Mouse (Mus musculus): ENCODE data around the gene Slc39a7.

The Slc39a7 gene

DNA sequence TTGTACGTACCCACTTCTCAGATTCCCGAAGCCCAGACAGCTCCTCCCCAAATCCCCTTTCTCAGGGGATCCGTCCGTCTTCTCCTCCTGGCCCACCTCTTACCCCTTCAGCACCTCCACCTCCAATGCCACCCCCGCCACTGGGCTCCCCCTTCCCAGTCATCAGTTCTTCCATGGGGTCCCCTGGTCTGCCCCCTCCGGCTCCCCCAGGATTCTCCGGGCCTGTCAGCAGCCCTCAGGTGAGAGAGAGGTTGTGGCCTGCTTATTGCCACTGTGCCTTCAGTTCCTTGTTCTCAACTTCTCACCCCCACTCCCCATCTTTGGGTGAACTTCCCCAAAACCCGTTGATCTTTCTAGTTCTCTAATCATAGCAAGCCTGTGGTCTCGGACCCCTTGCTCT lies 1.3 kb upstream of the Slc39a7 start:
- in situ Hi-C loops (cut with MboI, MseI): loop anchor here (10.0 kb wide), 1 partner anchor 572 kb away; the partner anchor contains the start of genes Agpat1 and Rnf5

GRCm38 (mm10) chr17:34032174-34032632 lies 721 bp upstream of the Slc39a7 start:
- in situ Hi-C loops (cut with MboI, MseI): loop anchor here (10.0 kb wide), 1 partner anchor 573 kb away; the partner anchor contains the start of genes Agpat1 and Rnf5

GRCm38 (mm10) chr17:34030861-34031326 lies 588 bp downstream of the Slc39a7 start:
- in situ Hi-C loops (cut with MboI, MseI): loop anchor here (10.0 kb wide), 1 partner anchor 574 kb away; the partner anchor contains the start of genes Agpat1 and Rnf5

- in situ Hi-C loops (cut with MboI, MseI): loop anchor here (10.0 kb wide), 1 partner anchor 575 kb away; the partner anchor contains the start of genes Agpat1 and Rnf5
These were observed 1.4 kb downstream of the Slc39a7 start for GRCm38 (mm10) chr17:34029890-34030595.

GRCm38 (mm10) chr17:34029150-34029889 lies 2.2 kb downstream of the Slc39a7 start:
- in situ Hi-C loops (cut with MboI, MseI): no loop called here

DNA sequence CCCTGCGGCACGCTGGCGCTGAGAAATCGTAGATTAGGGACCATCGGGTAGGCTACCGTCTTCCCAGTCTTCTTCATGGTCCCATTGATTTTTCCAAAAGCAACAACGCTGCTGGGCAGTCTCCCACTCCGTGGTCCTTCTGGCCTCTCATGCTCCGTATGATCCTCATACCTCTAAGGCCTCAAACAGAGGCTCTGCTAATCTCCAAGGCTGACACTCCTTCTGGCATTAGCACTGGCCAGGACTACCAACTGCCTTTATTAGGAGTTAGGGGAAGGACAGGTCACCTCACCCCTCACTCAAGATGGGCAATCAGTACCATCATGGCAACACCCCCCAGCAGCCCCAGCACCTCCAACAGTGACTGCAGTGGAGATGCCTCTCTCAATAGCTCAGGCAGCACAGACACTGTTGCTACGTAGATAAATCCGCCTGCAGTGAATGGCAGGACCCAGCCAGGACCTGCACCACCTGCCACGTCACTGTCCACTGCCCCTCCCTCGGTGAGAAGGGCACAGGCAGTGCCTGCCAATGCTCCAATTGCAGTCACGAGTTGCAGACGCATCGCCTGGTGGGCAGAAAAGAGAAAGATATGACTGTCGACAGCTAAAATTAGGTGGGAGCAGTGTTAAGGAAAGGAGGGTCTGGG lies 2.9 kb downstream of the Slc39a7 start:
- in situ Hi-C loops (cut with MboI, MseI): no loop called here

DNA sequence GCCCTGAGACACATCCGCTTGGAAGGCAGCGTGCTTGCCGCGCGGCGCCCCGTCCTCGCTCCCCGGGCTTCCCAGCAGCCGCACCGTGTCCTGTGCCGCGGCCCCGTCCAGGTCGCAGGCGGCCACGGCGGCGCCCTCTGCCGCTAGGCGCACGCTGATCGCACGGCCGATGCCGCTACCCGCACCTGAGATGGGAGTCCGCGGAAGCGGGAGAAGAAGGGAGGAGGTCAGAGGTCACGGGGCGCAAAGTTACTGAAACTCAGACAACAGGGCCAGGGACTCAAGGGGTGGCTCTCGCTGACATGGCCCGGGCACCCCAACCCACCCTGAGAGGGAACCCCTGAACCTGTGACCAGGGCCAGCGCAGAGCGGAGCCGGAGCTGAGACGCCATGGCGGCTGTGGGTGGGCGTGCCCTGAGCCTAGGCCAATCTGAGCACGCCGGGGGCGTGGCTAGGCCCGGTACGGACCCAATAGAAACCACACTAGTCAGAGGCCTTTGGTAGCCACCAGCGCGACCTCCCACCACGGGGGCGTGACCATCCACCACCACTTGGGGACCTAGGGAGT lies 3.7 kb downstream of the Slc39a7 start, which contains the start of gene H2-Ke6:
Gene H2-Ke6, minus strand, starts transcription at position 405 of the 568 bp plus-strand sequence.
- in situ Hi-C loops (cut with MboI, MseI): no loop called here

- in situ Hi-C loops (cut with MboI, MseI): no loop called here
These were observed 4.4 kb downstream of the Slc39a7 start for GRCm38 (mm10) chr17:34026917-34027655.

GRCm38 (mm10) chr17:34026221-34026620 lies 5.3 kb downstream of the Slc39a7 start:
- in situ Hi-C loops (cut with MboI, MseI): no loop called here

GRCm38 (mm10) chr17:34025756-34026151 lies 5.7 kb downstream of the Slc39a7 start:
- in situ Hi-C loops (cut with MboI, MseI): no loop called here

- in situ Hi-C loops (cut with MboI, MseI): no loop called here
These were observed 6.4 kb downstream of the Slc39a7 start for GRCm38 (mm10) chr17:34024861-34025755.

- in situ Hi-C loops (cut with MboI, MseI): no loop called here
These were observed 7.1 kb downstream of the Slc39a7 start, which contains the start of gene Ring1 for GRCm38 (mm10) chr17:34024317-34024821. Ring1 (minus strand) TSS chr17:34024680.

- in situ Hi-C loops (cut with MboI, MseI): no loop called here
These were observed 7.8 kb downstream of the Slc39a7 start for GRCm38 (mm10) chr17:34023678-34024077.

- in situ Hi-C loops (cut with MboI, MseI): no loop called here
These were observed 8.5 kb downstream of the Slc39a7 start for GRCm38 (mm10) chr17:34022987-34023386.

DNA sequence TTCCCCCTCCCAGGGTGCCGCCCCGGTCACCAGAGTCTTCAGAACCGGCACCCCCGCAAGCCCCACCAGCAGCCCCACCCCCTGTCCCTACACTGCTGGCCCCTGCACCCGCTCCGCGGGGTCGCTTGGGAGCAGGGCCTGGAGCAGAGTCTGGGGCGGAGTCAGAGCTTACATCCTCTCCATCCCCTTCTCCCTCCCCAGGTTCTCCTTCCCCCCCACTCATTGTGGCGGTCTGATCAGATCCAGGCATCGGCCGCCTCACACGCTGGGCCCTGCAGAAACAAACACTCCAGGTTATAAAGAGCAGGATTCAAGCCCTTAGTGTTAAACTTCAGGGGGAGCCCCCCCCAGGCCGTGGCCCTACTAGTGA lies 9.1 kb downstream of the Slc39a7 start:
- in situ Hi-C loops (cut with MboI, MseI): no loop called here

DNA sequence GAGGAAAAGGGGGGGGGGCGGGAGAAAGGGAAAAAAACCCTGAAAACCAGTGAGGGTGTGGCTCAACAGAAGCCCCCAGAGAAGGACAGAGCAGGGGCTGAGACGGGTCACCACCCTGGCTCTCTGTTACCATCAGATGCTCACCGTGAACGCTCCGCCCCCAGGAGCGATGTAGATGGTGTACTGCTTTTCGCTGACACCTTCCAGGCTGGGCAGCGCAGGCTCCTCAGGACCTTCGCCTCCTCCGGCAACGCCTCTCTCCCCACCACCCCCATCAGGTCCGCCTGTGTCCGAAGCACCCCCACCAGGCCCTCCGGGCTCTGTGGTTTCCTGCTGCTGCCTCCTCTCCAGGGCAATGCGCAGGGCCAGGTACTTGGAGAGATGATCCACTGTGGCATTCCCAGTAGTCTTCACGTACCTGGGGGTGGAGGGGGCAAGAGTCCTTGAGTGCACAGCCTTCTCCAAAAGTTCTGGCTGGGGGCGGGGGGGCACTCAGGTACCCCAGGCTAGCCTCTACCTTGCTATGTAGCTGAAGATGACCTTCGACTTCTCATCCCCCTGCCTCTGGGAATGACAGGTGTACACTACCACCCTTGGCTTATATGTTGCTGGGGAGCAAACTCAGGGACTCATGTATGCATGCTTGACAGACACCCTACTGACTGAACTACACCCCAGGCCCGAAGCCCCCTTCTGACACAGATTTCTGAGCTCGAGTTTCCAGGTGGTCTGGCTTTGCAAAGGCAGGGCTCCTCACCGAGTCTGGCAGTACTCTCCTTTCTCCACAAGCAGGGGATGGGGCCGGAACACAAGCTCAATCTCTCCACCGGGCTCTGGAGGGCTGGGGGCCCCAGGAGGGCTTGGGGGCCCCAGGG lies 9.7 kb downstream of the Slc39a7 start:
- in situ Hi-C loops (cut with MboI, MseI): no loop called here

DNA sequence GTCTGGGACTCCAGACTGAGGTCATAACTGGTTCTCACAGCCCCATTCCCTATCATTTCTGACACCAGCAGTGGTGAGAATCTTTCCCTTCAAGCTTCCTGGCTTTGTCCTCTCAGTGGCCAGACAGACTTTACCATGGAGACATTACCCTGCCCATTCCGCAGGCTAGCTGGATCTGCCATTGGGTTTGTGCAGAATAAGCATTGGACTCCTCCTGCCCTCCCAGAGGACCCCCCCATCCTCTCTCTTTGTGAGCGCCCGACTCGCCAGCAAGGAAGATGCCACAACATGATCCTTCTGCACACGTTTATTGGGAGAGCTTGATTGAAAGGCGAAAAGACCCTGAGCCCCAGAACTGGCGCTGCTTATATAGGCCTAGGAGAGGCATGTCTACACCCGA lies 18.0 kb downstream of the Slc39a7 start:
- in situ Hi-C loops (cut with MboI, MseI): no loop called here

GRCm38 (mm10) chr17:34010156-34010555 lies 21.3 kb downstream of the Slc39a7 start:
- in situ Hi-C loops (cut with MboI, MseI): no loop called here
